Mouse (Mus musculus) ES-E14 (cell line): ENCODE measurements around the gene Sepsecs.

Source experiments
- HCFC1 ChIP-seq: IDR thresholded peaks from 2 replicates; pipeline ENCODE4 v1.6.1; 2012; ENCODE audit warnings: low read length, inconsistent platforms, borderline replicate concordance; ENCODE audit not compliant: insufficient read depth
- ZC3H11A ChIP-seq: IDR thresholded peaks from 2 replicates; pipeline ENCODE4 v1.6.1; 2012; ENCODE audit warnings: low read depth, mild to moderate bottlenecking, inconsistent platforms, low read length, borderline replicate concordance

GRCm38 (mm10) chr5:52604582-52605041 is 64.9 kb downstream of the Sepsecs start:
- TF ChIP-seq ZC3H11A, result no peak
- TF ChIP-seq HCFC1, result no peak
